Mouse (Mus musculus): Measurements from ENCODE around the gene Samd3. TPM values are rescaled to one million over a fixed set of nuclear protein-coding genes. Genes with fewer than 3 reads are reported as not detected.
A peak's percentile ranks its signal among the peaks of the same experiment; 100 is the strongest.

Samd3 gene
- polyA plus RNA-seq, 1 experiment from 2014 or later, result 10.5 TPM

GRCm38 (mm10) chr10:26280009-26280408 is 50.5 kb downstream of the Samd3 start:
- Histone ChIP-seq H3K36me3 (ENCODE audit: control insufficient read depth, insufficient read depth, low read length) (peaks cover 48% of the 10 kb centered on the region), H3K4me2 (ENCODE audit: low read length) (no peak overlapping the region), H3K4me3 (ENCODE audit: low read depth, low read length) (no peak overlapping the region), H3K9ac (ENCODE audit: low read length) (no peak overlapping the region), H3K4me1 (ENCODE audit: control insufficient read depth, insufficient read depth, low read length) (no peaks in the 10 kb centered on the region), H3K27me3 (replicated peaks; ENCODE audit: control insufficient read depth, insufficient read depth, low read length) (no peaks in the 10 kb centered on the region), H3K9me3 (replicated peaks; ENCODE audit: control insufficient read depth, low read length) (no peaks in the 10 kb centered on the region), H3K27ac (ENCODE audit: low read depth, low read length) (no peak overlapping the region)
- no peak for DNase-seq (ENCODE audit: low spot score)
- 53% methylated on average over 8 of the region's 8 CpGs for WGBS
- no peak; the same call in 1 of the 2 replicates for ATAC-seq

- DNase-seq (ENCODE audit: low spot score), result no peak
- Histone ChIP-seq H3K27me3 (replicated peaks; ENCODE audit: control insufficient read depth, insufficient read depth, low read length) (no peaks in the 10 kb centered on the region), H3K4me1 (ENCODE audit: control insufficient read depth, insufficient read depth, low read length) (peaks cover 6% of the 10 kb centered on the region), H3K9ac (ENCODE audit: low read length) (no peak overlapping the region), H3K27ac (ENCODE audit: low read depth, low read length) (no peak overlapping the region), H3K36me3 (ENCODE audit: control insufficient read depth, insufficient read depth, low read length) (peaks cover 18% of the 10 kb centered on the region; the same call in 1 of the 2 replicates), H3K4me3 (ENCODE audit: low read depth, low read length) (no peak overlapping the region), H3K4me2 (ENCODE audit: low read length) (no peak overlapping the region), H3K9me3 (replicated peaks; ENCODE audit: control insufficient read depth, low read length) (no peaks in the 10 kb centered on the region)
- ATAC-seq, result no peak
- 86% methylated on average over 7 of the region's 7 CpGs for WGBS
Observed at GRCm38 (mm10) chr10:26287136-26287535, 57.6 kb downstream of the Samd3 start.

- 51% methylated on average over 3 of the region's 3 CpGs for WGBS
- peak; percentile 67; the same call in 1 of the 2 replicates for ATAC-seq
- H3K4me2 ChIP-seq (ENCODE audit: low read length), result no peak overlapping the region
Observed at GRCm38 (mm10) chr10:26297200-26297599, 67.7 kb downstream of the Samd3 start.

GRCm38 (mm10) chr10:26297626-26298025 is 68.1 kb downstream of the Samd3 start:
- WGBS, result 84% methylated on average over 7 of the region's 7 CpGs
- DNase-seq (ENCODE audit: low spot score), result no peak
- no peak overlapping the region for H3K4me3 ChIP-seq (ENCODE audit: low read depth, low read length)

More at GRCm38 (mm10) chr10:26297200-26297599, 67.7 kb downstream of the Samd3 start:
- Histone ChIP-seq H3K36me3 (ENCODE audit: control insufficient read depth, insufficient read depth, low read length) (peaks cover 26% of the 10 kb centered on the region), H3K9me3 (replicated peaks; ENCODE audit: control insufficient read depth, low read length) (no peaks in the 10 kb centered on the region), H3K27ac (ENCODE audit: low read depth, low read length) (no peak overlapping the region), H3K4me1 (ENCODE audit: control insufficient read depth, insufficient read depth, low read length) (no peaks in the 10 kb centered on the region), H3K9ac (ENCODE audit: low read length) (no peak overlapping the region), H3K27me3 (replicated peaks; ENCODE audit: control insufficient read depth, insufficient read depth, low read length) (no peaks in the 10 kb centered on the region), H3K4me3 (ENCODE audit: low read depth, low read length) (no peak overlapping the region)
- DNase-seq (ENCODE audit: low spot score), result peak; percentile 55

GRCm38 (mm10) chr10:26302336-26302735 is 72.8 kb downstream of the Samd3 start:
- H3K9ac ChIP-seq (ENCODE audit: low read length), result no peak overlapping the region
- WGBS, result 92% methylated on average over 4 of the region's 4 CpGs
- DNase-seq (ENCODE audit: low spot score), result no peak
- no peaks in the 10 kb centered on the region for H3K9me3 ChIP-seq (replicated peaks; ENCODE audit: control insufficient read depth, low read length)
- H3K4me2 ChIP-seq (ENCODE audit: low read length), result no peak overlapping the region
- no peaks in the 10 kb centered on the region for H3K27me3 ChIP-seq (replicated peaks; ENCODE audit: control insufficient read depth, insufficient read depth, low read length)
- no peak overlapping the region for H3K4me3 ChIP-seq (ENCODE audit: low read depth, low read length)
- ATAC-seq, result no peak
- peaks cover 18% of the 10 kb centered on the region for H3K36me3 ChIP-seq (ENCODE audit: control insufficient read depth, insufficient read depth, low read length)
- no peaks in the 10 kb centered on the region for H3K4me1 ChIP-seq (ENCODE audit: control insufficient read depth, insufficient read depth, low read length)
- no peak overlapping the region for H3K27ac ChIP-seq (ENCODE audit: low read depth, low read length)

More at GRCm38 (mm10) chr10:26297626-26298025, 68.1 kb downstream of the Samd3 start:
- Histone ChIP-seq H3K36me3 (ENCODE audit: control insufficient read depth, insufficient read depth, low read length) (peaks cover 25% of the 10 kb centered on the region), H3K9me3 (replicated peaks; ENCODE audit: control insufficient read depth, low read length) (no peaks in the 10 kb centered on the region), H3K4me2 (ENCODE audit: low read length) (no peak overlapping the region), H3K27ac (ENCODE audit: low read depth, low read length) (no peak overlapping the region), H3K27me3 (replicated peaks; ENCODE audit: control insufficient read depth, insufficient read depth, low read length) (no peaks in the 10 kb centered on the region), H3K9ac (ENCODE audit: low read length) (no peak overlapping the region), H3K4me1 (ENCODE audit: control insufficient read depth, insufficient read depth, low read length) (no peaks in the 10 kb centered on the region)
- ATAC-seq, result 0 out of 2 replicates have a peak, but pooled peaks have one; percentile 34

GRCm38 (mm10) chr10:26303485-26303884 is 74.0 kb downstream of the Samd3 start:
- Histone ChIP-seq H3K36me3 (ENCODE audit: control insufficient read depth, insufficient read depth, low read length) (peaks cover 25% of the 10 kb centered on the region), H3K27me3 (replicated peaks; ENCODE audit: control insufficient read depth, insufficient read depth, low read length) (no peaks in the 10 kb centered on the region), H3K9me3 (replicated peaks; ENCODE audit: control insufficient read depth, low read length) (no peaks in the 10 kb centered on the region), H3K4me1 (ENCODE audit: control insufficient read depth, insufficient read depth, low read length) (no peaks in the 10 kb centered on the region), H3K9ac (ENCODE audit: low read length) (no peak overlapping the region), H3K4me3 (ENCODE audit: low read depth, low read length) (no peak overlapping the region), H3K4me2 (ENCODE audit: low read length) (no peak overlapping the region), H3K27ac (ENCODE audit: low read depth, low read length) (no peak overlapping the region)
- DNase-seq (ENCODE audit: low spot score) (no peak), ATAC-seq (no peak)
- WGBS, result 89% methylated on average over 6 of the region's 6 CpGs

GRCm38 (mm10) chr10:26314327-26314726 is 84.8 kb downstream of the Samd3 start:
- Histone ChIP-seq H3K27me3 (replicated peaks; ENCODE audit: control insufficient read depth, insufficient read depth, low read length) (no peaks in the 10 kb centered on the region), H3K27ac (ENCODE audit: low read depth, low read length) (no peak overlapping the region), H3K9ac (ENCODE audit: low read length) (no peak overlapping the region), H3K4me1 (ENCODE audit: control insufficient read depth, insufficient read depth, low read length) (no peaks in the 10 kb centered on the region), H3K4me2 (ENCODE audit: low read length) (no peak overlapping the region), H3K4me3 (ENCODE audit: low read depth, low read length) (no peak overlapping the region), H3K36me3 (ENCODE audit: control insufficient read depth, insufficient read depth, low read length) (peaks cover 69% of the 10 kb centered on the region), H3K9me3 (replicated peaks; ENCODE audit: control insufficient read depth, low read length) (no peaks in the 10 kb centered on the region)
- ATAC-seq (no peak), DNase-seq (ENCODE audit: low spot score) (peak; percentile 8)
- WGBS, result 84% methylated on average over 15 of the region's 15 CpGs

- ATAC-seq (no peak), DNase-seq (ENCODE audit: low spot score) (no peak)
- H3K36me3 ChIP-seq (ENCODE audit: control insufficient read depth, insufficient read depth, low read length), result peaks cover 44% of the 10 kb centered on the region; the same call in 1 of the 2 replicates
- H3K4me1 ChIP-seq (ENCODE audit: control insufficient read depth, insufficient read depth, low read length), result no peaks in the 10 kb centered on the region
- no peaks in the 10 kb centered on the region for H3K9me3 ChIP-seq (replicated peaks; ENCODE audit: control insufficient read depth, low read length)
- no peak overlapping the region for H3K9ac ChIP-seq (ENCODE audit: low read length)
- H3K4me3 ChIP-seq (ENCODE audit: low read depth, low read length), result no peak overlapping the region
- 87% methylated on average over 4 of the region's 4 CpGs for WGBS
- H3K4me2 ChIP-seq (ENCODE audit: low read length), result no peak overlapping the region
- no peak overlapping the region for H3K27ac ChIP-seq (ENCODE audit: low read depth, low read length)
- H3K27me3 ChIP-seq (replicated peaks; ENCODE audit: control insufficient read depth, insufficient read depth, low read length), result no peaks in the 10 kb centered on the region
Observed at GRCm38 (mm10) chr10:26320679-26321078, 91.2 kb downstream of the Samd3 start.

Measured in forebrain, embryonic 14.5 days (tissue).